Mouse (Mus musculus): ENCODE measurements at regions not wholly inside any gene's neighbourhood (a gene's known extent, or its start where the extent isn't known, plus 50 kb on each side); places are given as distances from the start of the nearest gene placed in this dataset.
A peak's percentile ranks its signal among the peaks of the same experiment; 100 is the strongest.

DNA sequence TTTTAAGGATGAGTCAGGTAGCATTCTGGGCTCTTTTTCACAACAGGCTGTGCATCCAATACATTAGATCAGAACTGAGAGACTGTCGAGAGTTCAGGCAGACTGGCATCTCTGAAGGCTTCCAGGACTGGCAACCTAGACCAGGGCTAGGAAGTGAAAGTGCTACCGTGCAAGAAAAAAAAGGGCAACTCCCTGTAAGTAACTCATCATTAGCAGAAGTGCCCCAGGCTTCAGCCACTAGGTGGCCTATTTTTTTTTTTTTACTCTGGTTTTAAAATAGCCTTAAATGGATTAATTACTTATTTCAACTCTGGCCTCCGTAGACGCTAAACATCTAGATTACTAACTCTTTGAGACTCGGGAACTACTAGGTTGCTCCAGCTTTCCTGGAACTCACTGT is 216.8 kb downstream of the Sp3 start:
- no peak for DNase-seq

DNA sequence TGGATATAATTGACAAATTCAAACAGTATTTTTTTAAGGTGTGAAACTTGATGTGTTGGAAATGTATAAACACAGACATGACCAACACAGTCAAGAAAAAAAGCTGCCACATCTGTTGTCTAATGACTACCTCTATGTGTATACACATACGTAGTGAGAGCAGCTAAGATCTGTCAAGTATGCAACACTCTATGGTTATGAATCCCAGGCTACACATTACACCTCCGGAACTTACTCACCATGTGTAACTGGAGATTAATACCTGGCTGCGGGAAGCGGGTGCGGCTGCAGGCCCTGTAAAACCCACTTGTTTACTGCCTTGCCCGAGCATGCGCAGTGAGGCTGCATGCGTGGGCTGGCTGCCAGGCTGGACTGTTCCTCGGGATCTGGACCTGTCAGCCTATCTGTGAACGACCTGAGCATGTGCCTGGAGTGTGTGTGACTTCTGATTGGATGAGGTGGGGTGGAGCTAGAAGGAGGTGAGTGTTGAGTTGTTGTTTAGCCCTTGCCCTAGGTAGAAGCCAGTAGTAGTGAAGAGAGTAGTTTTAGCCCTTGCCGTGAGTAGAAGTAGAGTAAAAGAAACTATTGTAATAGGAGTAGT is 211.1 kb downstream of the Sp3 start:
- no peak for DNase-seq

DNA sequence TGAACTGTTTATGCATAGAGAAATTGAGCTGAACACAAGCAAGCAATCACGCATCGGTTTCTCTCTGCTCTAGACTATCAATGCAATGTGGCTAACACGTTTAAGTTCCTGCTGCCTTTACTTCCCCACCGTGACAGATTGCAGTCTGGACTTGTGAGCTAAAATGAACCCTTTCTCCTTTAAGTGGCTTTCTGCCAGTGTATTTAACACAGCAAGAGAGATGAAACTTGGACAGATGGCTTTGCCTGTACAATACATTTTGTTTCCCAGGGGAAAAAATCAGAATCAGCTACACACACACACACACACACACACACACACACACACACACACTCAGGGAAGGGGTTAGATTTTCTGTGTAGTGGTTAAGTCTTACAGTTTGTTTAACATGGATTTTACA is 206.8 kb downstream of the Sp3 start:
- DNase-seq = peak; percentile 29

DNA sequence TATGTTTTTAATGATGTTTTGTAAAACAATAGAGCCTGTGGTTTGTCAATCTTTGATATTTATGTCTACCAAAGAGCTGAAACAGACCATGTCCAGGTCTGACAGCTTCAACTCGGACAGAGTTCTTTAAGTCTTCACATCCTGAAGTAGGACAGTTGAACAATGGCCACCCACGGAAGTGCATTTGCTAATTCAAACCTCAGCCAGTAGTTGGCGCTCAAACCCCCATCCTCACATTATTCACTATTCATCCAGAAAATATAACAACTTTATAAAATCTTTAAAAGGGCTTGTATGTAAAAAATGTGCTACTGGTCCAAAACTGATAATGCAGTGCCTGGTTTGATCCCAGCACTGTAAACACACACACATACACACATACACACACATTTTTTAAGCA is 202.9 kb downstream of the Sp3 start:
- DNase-seq = peak; percentile 41

DNA sequence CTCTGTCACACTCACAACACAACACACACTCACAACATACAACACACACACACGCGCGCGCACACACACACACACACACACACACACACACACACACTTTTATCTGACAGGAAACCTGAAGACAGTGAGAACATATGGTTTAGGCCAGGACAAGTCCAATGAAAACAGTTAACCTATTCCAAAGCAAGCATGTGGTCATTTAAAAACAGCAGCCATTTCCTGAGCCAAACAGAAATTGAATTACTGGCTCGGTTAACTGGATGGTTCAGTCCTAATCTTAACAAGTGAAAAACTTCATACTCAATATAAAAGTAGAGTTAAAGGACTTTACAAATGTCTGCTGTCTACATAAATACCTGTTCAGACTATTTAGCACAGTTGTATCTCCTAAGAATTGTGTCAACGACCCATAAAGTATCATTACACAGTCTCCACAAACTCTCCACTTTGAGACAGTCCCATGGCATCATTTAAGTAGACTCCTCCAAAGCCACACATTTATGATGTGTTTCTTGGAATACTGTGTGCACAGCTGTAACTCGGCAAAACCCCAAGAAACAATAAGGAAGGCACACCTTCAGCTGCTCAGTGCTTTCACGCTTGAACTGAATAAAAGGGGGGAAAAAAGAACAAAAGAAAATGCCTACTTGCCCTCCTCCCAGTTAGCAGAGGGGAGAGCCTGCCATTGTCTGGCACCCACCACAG is 202.3 kb downstream of the Sp3 start:
- no peak for DNase-seq

DNA sequence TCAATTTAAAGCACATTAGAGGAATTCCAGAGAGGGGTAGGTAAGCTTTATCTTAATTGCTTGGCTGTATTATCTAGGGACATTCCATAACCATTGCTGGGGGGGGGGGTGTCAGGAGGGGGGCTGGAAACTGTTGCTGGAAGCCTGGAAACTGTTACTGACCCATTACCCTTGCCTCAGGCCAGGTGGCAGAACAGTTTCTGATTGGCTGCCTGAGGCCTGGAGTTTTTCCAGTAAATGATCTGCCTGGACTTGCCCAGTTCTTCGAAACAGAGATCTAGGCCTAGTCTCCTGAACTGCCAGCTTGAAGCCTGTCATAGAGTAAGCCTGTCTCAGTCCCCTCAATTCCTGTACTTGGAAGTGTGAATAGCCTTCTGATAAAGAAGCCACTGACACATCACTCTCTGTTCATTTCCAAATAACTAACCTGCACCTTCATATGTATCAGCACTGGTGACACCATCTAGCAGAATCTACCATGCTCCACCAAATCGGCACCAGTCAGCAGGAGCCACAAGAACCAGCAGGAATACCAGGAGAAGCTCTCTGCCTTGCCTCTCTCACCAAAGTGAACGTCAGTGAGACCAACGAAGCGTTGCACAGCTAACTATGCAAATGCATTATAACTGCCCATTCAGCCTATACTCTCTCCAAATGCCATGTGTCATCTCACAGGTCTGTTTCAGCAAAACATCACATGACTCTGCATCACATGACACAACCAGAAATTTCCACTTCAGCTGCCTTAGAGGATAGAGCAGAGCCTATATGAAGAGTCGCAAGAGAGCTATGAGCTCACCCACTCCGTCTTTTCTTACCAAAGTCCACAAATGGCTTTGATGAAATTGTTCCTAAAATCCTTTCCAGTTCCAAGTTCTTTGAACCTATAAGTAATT is 200.7 kb downstream of the Sp3 start:
- peak; percentile 32 for DNase-seq

DNA sequence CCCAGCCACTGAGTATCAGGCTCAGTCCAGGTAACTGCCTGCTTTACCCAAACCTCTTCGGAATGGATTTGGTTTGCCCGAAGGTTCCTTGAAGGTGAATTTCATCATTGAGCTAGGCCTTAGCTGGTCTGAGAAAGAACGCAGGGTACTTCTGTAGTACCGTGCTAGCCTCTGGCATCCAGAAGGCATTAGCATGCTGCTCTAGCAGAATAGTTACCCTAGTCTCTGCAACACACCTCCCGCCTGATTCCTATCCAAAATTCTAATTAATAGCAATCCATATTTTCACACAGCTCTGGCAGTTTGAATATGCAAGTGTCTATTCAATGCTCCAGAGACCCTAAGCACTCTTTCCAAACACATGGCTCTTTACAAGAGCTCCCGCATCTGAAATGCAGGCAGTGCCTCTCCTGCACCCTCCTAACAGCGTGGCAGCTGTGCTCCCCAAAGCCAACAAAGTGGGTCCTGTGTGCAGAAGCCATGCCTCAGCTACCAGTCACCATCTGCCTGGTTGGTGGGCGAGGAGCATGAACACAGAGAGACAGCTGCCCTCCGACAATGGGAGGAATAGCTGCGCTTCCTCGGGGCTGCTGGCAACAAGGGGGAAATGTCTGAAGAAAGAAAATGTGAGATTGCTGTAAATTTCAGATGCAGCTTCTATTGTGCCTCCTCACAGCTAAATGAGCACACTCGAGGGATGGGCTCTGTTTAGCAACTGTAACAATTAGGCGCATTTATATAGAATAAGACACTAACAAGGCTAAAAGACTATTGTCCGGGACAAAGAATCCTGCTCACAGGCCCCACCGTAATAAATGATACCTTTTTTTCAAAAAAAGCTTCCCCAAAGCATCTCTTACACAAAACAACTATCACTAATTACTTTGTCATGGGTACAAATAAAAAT is 198.6 kb downstream of the Sp3 start:
- DNase-seq = peak; percentile 78

DNA sequence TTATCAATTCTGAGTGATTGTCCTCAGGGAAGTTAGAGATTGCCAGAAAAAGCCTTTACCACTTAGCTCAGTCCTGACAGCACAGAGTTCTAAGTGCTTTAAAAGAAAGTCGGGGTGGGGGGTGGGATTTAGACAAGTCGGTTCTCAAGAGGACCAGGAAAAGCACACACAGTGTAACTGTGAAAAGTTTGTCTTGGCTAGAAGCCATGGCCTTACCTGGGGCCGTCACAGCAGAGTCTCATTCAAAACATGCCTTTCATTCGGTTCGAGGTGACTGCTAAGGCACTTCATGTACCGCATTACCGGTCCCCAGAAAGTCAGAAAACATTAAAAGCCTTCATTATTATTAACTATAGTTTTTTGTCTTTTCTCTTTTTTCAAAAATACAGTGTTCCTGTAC is 197.9 kb downstream of the Sp3 start:
- no peak for DNase-seq

DNA sequence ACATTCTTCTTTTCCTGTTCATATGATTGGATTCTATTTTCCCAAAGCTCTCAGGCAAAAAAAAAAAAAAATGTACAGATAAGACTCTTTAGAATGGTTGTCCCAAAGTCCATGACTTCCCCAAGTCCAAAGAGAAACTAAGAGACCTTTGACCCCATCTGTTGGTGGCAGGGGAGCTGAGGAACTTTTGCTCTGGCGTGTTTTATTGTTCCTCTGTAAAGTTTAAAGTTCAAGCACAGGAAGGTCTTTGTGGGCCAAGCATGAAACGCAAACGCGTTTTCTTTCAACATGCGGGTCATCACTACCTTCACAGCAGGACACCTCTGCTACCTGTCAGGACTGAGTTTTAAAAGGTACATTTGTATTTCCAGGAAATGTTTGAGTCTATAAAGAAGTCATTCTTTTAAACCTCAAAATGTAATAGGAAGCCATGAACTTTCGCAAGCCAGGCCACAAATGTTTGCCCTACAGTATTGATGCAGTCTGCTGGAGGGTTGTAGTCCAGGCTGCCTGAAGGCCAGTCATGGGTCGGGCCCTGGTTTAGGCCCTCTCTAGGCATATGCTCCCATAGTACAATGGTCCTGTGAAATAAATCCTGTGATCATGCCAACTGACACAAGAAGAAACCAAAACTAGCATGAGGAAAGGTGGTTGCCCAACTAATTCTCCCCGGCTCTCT is 194.7 kb downstream of the Sp3 start:
- no peak for DNase-seq

DNA sequence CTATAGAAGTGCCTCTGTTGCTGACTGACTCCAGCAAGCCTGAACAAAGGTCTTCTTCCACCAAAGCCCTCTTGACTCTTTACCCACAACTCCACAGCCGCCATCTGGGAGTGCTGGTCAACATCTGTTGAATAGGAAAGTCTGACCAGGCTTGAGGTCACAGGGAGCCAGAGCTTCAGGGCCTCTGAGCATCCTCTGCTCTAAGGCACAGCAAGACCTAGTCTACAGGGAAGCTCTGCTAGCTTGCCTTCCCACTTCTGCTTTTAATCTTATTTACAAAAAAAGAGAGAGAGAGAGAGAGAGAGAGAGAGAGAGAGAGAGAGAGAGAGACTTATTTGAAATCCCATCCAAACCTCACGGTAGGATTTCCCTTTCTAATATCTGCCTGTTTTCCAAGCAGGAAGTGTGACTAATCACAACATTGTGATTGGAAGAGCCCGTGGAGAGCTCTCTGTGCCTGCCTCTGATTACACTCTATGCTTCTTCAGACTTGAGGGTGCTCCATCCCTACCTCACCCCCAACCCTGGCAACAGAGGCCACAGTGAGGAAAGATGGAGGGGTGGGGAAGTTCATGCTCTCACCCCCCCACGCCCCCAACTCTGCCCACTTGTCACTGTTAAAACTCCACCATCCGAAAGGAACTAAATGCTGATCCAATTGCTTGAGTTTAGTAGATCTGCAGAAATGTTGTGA is 194.1 kb downstream of the Sp3 start:
- no peak for DNase-seq

DNA sequence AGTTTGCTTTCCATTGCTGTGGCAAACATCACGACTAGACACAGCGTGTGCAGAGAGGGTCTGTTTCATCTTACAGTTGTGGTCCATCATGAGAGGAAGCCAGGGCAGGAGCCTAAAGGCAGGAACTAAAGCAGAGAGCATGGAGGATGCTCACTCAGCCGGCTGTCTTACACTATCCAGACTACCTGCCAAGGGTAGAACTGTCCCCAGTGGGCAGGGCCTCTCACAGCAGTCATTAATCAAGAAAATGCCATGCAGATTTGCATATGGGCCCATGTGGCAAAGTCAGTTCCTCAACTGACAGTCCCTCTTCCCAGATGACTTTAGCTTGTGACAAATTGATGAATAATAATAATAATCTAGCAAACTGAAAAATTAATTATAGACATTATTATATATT is 192.6 kb downstream of the Sp3 start:
- no peak for DNase-seq

DNA sequence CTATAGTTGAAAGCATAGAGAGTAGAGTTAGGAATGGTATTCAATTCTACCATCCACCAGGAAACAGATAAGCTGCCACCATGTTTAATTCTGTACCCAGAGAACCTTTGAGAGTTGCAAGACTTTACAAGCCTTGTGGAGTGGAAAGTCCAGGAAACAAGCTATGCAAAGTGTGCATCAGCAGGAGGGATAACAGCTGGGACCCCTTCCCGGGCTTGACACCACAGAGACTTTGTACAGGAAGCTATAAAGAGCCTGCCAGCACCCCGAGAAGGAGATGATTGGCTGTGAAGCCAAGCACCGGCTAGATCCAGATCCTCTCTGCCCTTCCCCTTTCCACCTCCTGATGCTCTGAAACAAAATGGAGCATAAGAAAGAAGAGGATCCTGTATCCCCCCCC is 188.8 kb downstream of the Sp3 start:
- no peak for DNase-seq

DNA sequence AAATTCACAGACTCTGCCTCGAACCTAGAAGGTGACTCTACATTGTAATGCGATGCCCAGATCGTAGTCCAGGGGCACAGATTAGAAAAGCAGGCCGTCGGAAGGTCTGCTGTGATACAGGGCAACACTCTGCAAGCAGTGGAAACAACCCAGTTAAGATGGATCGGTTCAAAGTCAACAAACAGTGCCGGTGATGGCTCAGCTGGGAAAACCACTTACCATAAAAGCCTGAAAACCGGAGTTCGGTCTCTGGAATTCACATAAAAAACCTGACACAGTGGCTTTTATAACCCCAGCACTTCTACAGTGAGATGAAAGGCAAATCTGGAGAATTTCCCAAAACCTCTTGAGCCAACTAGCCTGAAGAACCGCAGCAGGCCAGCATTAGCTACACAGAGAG is 186.8 kb downstream of the Sp3 start:
- DNase-seq = no peak

DNA sequence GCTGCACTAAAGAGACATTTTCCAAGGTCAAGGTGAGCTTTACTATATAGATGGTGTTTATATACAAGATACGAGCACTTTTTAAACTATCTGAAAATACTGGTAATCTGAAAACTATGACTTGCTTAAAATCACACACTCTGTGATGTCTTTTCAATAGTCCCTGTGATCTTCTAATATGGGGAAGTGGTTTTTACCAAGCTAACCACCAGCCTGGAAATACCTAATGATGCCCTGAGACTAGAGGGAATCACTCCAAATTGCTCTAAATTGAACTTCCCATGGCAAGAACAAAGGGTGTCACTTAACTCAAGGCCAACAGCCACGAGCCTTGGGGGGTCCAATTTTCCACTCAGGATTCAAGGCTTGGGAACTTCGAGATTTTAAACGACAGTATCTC is 185.7 kb downstream of the Sp3 start:
- no peak for DNase-seq

DNA sequence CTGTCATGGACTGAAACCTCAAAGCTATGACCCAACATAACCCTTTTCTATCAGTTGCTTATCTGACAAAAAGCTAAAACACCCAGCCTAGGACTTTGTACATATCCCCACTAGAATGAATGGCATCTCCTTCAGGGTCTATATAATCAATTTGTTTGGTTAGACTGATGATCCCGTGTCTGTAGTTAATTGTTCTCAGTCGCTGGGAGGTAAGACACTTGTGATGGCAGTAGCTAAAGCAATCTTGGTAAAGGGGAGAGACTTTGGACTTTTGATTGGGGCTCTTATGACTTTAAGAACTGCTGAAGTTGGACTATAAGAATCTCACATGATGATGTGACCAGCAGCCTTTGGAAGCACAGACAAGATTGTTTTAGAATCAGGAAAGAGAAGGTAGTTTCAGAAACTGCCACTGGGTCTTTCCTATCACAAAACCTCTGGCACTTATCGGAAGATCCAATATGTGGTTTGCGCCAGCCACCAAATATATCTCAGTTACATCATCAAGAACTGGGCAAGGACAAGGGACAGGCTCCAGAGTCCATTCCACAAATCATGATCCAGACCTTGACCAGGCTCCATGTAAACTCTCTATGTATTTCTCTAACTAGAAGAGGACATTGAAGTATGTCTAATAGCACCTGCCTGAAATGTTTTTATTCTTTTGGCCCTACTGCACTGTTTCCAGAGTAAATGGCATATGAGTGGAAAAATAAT is 183.1 kb downstream of the Sp3 start:
- no peak for DNase-seq

DNA sequence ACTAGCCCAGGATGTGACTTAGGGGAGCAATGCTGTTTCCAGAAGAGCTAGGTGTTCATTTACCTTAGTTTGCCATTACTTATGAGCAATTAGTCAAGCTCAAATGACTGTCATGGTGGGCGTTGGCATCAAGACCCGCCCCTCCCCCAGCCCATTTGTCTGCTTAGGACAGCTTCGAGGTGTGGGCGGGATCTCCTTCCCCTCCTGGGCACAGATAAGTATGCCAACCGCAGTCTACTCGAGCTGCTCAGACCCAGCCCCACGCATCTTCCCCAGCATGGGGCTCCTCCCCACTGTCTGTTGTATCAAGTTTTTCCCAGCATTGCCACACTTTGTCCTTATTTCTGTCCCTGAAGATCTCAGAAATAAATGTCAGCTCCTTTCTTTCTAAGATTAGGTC is 179.6 kb downstream of the Sp3 start:
- DNase-seq = no peak

DNA sequence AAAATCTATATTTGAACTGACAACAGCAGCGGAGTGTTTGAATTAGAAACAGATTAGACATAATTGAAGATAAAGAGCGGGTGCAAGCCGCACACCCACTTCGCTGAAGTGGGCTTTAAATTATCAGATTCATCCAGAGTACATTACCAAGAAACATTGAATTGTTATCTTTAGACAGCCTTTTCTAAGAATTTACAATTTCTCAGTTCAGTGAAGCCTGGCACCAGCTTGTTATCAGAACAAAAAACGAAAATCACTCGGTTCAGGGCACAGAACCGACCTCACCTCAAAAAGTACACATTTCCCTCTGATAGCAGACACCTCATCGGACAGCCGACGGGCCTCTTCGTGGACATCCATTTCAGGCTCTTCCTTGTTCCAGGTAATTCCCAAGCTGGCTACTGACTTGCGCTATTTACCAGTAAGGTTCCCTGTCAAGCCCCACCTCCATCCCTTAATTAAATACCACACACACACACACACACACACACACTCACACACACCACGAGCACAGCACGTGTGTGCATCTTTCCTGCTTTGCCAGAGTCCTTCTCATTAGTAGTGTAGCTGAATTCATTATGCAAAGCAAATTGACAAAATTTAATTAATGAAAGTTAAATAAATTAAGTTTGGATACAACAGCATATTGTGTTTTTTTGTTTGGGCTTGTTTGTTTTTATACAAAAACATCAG is 166.8 kb downstream of the Sp3 start:
- DNase-seq = peak; percentile 54

DNA sequence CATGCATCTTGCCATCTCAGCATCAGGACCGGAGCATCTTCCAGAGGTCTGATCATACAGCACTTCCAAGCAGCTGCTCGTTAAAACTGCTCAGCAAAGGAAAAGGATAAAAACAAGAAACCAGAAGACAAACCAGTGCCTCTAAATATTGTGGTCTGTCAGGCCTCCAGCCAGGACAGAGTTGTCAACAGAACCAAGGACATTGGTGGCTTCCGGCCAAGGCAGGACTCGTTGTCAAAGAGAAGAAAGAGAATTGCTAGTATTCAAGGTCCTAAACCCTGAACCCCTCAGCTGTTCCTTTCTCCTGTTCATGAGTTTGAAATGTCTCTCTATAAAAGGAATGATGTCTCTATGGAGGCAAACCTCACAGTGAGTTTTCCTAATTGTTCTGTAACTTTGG is 155.0 kb downstream of the Sp3 start:
- DNase-seq = no peak

DNA sequence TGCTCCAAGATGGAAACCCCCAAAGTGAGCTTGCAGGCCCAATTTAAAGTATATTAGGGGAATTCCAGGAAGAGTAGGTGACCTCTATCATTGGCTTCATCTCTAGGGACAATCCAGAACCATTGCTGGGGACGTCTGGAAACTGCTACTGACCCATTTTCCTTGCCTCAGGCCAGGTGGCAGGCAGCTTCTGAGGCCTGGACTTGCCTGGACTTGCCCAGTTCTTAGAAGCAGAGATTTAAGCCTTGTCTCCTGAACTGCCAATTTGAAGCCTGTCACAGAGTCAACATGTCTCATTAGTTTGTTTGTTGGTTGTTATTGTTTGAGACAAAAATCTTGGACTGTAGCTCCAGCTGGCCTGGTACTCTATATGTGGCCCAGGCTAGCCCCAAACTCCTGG is 151.1 kb downstream of the Sp3 start:
- DNase-seq = no peak

DNA sequence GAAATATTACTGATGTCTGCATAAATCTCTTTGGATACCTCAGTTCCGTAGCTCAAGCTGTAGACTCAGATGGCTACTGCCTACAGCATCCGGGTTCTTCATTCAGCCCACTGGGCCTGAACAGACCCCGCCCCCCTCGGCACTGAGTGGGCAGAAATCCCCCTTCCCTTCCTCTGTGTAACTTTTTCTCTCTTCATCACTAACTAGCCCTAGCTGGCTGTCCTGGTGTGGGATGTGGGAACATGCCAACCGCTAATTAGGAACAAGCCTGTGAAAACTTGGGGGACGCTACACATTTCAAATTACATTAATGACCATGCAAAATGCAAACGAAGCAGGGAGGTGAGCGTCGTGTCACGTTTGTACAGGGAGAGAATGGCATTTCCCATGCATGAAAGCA is 147.5 kb downstream of the Sp3 start:
- no peak for DNase-seq
